Mouse (Mus musculus) urinary bladder, adult 18-20 months (tissue): ENCODE measurements around the gene Mast3.

ENCODE experiments used
- DNase-seq, 2 experiments: peaks; one replicate each; pipeline ENCODE4 v3.0.0; 2022; ENCODE audit warnings: low spot score in 2 of 2, mixed read lengths in 2 of 2

Gene Mast3

DNA sequence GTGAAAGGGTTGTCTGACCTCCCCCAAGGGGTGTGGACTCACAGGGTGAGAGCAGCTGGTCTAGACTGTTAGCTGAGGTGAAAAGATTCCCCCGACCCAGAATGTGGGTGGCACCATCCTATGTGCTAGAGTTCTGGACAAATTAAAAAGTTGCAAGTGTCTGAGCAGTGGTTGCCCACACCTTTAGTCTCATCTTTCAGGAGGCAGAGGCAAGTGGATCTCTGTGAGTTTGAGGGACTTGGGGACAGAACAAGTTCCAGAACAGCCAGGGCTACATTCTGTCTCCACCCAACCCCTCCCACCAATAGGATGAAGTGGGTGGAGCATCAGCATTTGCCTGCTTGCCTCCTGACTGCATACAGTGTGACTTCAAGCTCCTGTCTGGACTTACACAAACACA, 42.7 kb downstream of the Mast3 start:
- no peak for DNase-seq

- DNase-seq: peak; percentile 83 to 96
Observed at GRCm38 (mm10) chr8:70760775-70761406, 44.0 kb downstream of the Mast3 start, which contains the start of gene Mpv17l2. Gene Mpv17l2 (minus strand): TSS chr8:70760946.

DNA sequence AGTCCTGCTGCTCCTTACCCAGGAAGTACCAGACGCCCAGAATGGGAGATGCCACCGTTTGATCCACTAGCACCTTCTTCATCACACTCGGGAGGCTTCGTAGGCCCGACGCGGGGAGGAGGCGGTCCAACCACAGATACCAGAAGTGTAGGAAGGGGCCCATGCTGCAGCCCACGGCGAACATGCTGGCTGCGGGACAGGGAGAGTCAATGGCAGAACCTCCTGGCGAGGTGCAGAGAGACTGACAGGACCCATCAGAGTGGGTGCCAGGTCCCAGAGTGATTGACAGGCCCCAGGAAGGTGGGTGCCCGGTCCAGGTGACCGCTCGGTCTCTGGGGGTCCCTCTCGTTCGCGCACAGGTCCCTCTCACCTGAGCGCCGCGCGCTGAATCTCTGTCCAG, 44.5 kb downstream of the Mast3 start:
- no peak for DNase-seq

DNA sequence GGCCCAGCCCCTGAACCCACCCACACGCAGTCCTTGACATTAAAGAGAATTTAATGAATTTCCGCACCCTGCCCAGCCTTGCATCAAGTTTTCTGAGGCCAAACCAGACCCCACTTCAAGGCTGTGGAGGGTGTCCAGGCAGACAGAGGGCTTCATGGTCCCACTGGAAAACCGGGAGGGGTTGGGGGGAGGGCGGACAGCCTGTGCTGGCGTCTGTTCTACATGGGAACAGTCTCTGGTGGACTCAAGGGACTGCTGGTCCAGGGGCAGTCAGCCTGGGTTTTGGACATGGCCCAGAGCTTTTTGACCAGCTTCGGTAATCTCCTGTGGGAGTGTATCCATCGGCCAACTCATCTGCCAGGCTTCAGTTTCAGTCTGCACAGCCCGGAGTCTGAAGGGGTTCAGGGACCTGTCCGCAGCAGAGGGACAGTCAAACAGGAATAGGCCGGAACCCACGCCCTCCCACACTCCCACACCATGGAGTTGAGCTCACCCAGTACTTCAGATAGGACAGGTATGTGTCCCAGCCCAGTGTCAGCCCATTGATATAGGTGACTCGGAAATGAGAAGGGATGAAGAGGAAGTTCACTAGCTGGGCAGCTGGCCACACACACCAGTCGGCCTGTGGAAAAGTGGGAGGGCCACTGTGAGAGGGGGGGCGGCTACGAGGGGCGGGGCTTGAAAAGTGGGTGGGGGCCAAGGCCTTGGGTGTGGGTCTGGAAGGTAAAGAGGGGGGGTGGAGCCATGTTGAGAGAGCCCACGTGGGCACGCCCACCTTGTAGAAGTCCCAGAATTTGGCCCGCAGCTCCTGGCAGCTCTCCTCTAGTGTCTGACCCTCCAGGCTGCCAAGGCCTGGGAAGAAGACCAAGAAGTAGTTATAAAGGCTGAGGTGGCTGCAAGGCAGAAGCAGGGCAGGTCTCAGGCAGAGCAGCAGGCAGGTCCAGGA, 46.0 kb downstream of the Mast3 start:
- no peak for DNase-seq

- DNase-seq: no peak
Observed at GRCm38 (mm10) chr8:70758308-70758615, 46.6 kb downstream of the Mast3 start.

GRCm38 (mm10) chr8:70757523-70758307, 47.1 kb downstream of the Mast3 start:
- DNase-seq: no peak

GRCm38 (mm10) chr8:70756476-70757040, 48.3 kb downstream of the Mast3 start:
- no peak for DNase-seq

DNA sequence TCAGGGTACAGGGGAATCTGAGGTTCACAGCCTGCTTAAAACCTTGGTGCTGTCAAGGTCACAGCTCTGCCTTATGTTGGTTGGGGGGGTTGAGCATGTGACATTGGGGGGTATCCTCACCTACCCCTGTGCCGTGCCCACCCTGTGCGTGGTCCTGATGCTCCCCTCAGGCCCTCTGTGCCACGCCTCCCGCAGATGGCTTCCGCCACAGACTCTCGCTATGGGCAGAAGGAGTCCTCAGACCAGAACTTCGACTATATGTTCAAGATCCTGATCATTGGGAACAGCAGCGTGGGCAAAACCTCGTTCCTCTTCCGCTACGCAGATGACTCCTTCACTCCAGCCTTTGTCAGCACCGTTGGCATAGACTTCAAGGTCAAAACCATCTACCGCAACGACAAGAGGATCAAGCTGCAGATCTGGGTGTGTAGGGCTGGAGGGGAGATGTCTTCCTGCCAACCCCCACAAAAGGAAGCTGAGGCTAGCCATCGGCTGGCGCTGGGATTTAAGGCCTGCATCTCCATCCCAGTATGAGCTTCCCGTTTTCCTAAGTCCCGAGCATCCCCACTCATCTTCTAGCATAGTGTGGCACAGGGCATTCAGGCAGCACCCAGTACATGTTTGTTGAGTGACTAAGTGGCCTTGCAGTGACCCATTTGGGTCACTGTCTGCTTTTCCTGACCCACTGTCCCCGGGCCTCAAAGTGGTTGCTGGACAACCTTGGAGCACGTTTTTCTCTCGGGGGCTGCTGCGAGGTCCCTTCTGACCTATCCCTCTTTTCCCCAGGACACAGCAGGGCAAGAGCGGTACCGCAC, 49.0 kb downstream of the Mast3 start:
- no peak for DNase-seq

- no peak for DNase-seq
Observed at GRCm38 (mm10) chr8:70754871-70755660, 49.8 kb downstream of the Mast3 start.

DNA sequence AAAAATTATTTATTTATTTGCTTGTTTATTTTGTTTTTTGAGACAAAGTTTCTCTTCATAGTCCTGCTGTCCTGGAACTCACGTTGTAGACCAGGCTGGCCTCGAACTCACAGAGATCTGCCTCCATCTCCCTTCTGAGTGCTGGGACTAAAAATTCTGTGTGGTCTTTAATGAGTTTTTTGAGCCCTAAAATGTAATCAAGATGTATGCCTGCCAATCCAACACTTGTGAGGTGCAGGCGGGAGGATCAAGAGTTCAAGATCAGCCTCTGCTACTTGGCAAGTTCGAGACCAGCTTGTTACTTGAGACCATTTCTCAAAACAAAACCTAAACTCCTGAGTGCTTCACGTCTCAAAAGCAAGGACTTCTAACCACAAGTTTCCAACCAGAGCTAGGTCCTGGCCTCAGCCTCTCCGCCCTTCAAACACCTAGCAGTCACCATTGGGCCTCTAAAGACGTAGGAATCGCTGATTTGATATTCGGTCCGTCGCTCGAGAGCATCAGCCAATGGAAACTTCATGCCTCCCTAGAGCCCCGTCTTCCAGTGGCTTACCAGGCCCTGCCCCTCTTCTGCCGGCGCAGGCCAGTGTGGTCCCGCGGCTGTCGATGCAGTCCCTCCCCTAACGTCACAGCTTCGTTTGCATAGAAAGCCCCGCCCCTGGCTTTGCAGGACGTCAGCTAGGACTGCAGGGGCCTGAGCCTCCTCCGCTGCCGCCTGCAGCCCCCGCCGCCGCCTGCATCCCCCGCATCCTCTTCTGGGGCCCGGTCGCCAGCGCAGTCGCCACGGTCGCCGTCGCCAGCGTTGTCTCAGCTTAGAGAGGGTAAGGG, 50.6 kb downstream of the Mast3 start, which contains the start of gene Rab3a:
TSS of gene Rab3a (plus strand) at position 637 of the 828 bp plus-strand sequence.
- DNase-seq: peak; percentile 88 to 97

GRCm38 (mm10) chr8:70753151-70753550, 51.7 kb downstream of the Mast3 start:
- DNase-seq: peak; percentile 65 to 73

DNA sequence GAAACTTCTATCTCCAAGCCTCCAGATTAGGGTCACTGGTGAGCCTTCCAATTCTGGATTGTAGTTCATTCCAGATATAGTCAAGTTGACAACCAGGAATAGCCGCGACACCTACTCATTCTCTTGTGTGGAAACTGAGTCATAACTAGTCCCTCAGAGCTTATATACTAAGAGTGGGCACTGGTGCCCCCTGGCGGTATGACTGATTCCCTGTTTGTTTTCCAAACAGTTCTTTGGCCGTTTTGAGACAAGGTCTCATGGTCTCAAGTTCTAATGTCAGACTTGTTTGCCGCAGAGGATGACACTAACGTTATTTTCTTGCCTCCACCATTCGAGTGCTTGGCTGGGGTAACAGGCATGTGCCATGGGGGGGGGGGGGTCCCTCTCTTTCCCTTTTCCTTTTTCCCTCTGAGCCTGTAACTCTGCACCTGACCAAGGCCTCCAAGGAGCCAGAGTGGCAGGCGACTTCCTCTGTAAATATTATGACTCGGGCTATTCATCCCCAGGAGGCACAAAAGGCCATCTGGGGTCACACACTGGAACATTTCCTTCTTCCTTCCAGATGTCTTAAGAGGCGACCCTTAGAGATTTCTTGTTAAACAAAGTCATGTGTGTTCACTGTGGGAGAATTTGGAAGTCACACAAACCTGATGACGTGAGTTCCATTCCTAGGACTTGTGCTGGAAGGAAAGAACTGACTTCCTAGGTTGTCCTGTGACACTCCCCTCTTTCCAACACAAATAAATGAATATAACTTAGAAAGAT, 52.7 kb downstream of the Mast3 start:
- no peak for DNase-seq

- no peak for DNase-seq
Observed at GRCm38 (mm10) chr8:70750128-70750680, 54.6 kb downstream of the Mast3 start.

DNA sequence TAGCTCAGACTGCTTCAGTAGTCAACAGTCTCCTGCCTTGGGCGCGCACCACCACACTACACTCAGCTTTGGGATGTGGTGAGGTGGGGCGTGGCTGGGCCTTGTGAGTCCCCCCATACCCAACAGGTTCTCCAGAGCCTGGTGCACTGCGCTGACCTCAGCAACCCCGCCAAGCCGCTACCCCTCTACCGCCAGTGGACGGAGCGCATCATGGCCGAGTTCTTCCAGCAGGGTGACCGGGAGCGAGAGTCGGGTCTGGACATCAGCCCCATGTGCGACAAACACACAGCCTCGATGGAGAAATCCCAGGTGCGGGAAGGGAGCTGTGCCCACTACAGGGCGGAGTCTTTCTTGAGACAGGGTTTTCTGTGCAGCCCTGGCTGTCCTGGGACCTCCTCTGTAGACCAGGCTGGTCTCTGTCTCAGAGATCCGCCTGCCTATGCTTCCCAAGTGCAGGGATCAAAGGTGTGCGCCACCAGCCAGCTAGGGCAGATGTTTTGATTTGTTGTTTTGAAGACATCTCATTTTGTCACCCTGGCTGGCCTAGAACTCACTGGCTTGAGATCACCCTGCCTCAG, 55.7 kb downstream of the Mast3 start:
- DNase-seq: no peak

DNA sequence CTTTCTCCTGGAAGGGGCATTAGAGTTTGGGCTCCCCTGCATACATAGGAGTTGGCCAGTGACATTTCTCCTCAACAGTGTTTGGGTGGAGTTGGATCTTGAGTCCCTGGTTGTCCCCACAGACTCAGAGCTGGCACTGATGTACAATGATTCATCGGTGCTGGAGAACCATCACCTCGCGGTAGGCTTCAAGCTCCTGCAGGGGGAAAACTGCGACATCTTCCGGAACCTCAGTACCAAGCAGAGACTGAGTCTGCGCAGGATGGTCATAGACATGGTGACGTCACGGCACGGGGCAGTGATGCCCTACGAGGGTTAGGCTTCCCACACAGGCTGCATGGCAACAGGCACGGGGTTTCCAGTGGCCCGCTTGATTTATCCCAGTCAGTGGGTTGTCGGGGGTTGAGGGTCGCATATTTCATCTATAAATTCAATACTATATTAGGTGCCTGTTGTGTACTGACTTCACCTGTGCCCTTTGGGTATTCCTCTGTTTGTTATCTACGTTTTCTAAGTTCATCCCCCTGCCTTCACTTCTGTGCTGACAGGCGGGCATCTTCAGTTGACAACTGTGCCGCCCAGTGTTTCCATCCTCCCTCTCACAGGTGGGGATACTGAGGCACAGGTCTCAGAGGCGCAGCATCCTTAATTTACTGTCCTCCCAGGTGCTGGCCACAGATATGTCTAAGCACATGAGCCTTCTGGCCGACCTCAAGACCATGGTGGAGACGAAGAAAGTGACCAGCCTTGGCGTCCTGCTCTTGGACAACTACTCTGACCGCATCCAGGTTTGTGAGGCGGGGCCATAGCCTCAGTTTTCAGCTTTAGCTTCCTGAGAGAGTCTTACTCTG, 56.4 kb downstream of the Mast3 start:
- DNase-seq: no peak

DNA sequence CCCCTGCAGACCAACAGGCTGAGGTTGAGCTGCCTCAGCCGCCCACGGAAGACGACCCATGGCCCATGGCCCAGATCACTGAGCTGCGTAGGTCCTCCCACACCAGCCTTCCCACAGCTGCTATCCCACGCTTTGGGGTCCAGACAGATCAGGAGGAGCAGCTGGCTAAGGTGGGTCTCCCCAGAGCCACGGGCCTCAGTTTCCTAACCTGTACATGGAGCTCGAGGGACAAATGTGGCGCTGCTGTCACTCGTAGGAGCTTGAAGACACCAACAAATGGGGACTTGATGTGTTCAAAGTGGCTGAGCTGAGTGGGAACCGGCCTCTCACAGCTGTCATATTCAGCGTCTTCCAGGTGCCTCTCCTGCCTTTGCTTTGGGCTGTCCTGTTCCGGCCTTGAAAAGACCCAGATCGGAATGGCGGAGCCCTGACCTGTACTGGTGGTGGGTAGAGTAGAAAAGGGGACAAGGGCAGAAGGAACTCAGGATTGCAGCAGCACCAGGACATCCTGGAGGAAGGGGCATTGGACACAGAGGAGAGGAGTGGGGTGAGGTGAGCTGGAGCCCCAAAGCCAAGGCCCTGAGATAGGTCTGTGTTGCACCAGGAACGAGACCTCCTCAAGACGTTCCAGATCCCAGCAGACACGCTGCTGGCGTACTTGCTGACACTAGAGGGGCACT, 57.5 kb downstream of the Mast3 start:
- DNase-seq: no peak
